Mouse (Mus musculus): ENCODE results near the gene Gpc6.

DNA sequence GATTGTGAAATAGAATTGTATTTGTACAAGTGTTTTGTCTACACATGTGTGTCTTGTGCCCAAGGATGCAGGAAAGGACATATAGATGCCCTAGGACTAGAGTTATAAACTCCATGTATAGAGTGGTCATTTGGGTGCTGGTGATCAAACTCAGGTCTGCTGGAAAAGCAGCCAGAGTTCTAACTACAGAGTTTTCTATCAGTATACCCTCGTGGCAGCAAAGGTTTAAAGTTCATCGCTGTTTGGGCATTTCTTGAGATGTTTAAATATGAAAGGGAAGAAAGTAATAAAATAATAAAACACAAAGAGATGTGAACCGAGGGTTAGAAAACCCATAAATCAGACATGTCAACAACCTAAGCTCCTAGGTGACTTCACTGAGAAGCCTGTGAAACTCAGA is 30.8 kb upstream of the Gpc6 start:
- TF ChIP-seq CTCF (IDR thresholded peaks at IDR 0.05; ENCODE audit: low read depth) = no peak
- no peak for TF ChIP-seq EP300 (optimal IDR thresholded peaks at IDR 0.05)

Data from stomach, postnatal 0 days (tissue).